Mouse (Mus musculus) thymus, postnatal 4 days (tissue): Measurements from ENCODE around the gene Mrvi1.
"Not testable (repeated sequence)": the region's sequence is repeated elsewhere in the genome, so short reads cannot be mapped to it uniquely, and the experiment has no call there.

ENCODE experiments used
- DNase-seq: peaks from one replicate; pipeline ENCODE4 v3.0.0; 2021

Mrvi1 gene

GRCm38 (mm10) chr7:110935815-110936762, 46.2 kb downstream of the Mrvi1 start:
- DNase-seq = no peak

- DNase-seq = no peak
Observed at GRCm38 (mm10) chr7:110933999-110934398, 48.3 kb downstream of the Mrvi1 start.

GRCm38 (mm10) chr7:110933329-110933728, 48.9 kb downstream of the Mrvi1 start:
- DNase-seq = no peak

GRCm38 (mm10) chr7:110930118-110930854, 52.0 kb downstream of the Mrvi1 start:
- DNase-seq = peak; percentile 50

GRCm38 (mm10) chr7:110926562-110926961, 55.7 kb downstream of the Mrvi1 start:
- no peak for DNase-seq

GRCm38 (mm10) chr7:110920331-110921261, 61.7 kb downstream of the Mrvi1 start:
- no peak for DNase-seq

- DNase-seq = peak; percentile 78
Observed at GRCm38 (mm10) chr7:110919721-110920120, 62.5 kb downstream of the Mrvi1 start.

GRCm38 (mm10) chr7:110915913-110916312, 66.3 kb downstream of the Mrvi1 start:
- no peak for DNase-seq

- DNase-seq = no peak
Observed at GRCm38 (mm10) chr7:110914531-110914930, 67.7 kb downstream of the Mrvi1 start.

- no peak for DNase-seq
Observed at GRCm38 (mm10) chr7:110913754-110914153, 68.5 kb downstream of the Mrvi1 start.

GRCm38 (mm10) chr7:110908209-110909144, 73.8 kb downstream of the Mrvi1 start:
- DNase-seq = no peak

- DNase-seq = no peak
Observed at GRCm38 (mm10) chr7:110906566-110906965, 75.7 kb downstream of the Mrvi1 start.

GRCm38 (mm10) chr7:110903226-110903625, 79.0 kb downstream of the Mrvi1 start:
- DNase-seq = no peak

GRCm38 (mm10) chr7:110897202-110897601, 85.1 kb downstream of the Mrvi1 start:
- DNase-seq = no peak

- no peak for DNase-seq
Observed at GRCm38 (mm10) chr7:110896453-110896852, 85.8 kb downstream of the Mrvi1 start.

- DNase-seq = not testable (repeated sequence)
Observed at GRCm38 (mm10) chr7:110895772-110896171, 86.5 kb downstream of the Mrvi1 start.

- no peak for DNase-seq
Observed at GRCm38 (mm10) chr7:110894673-110895072, 87.6 kb downstream of the Mrvi1 start.

- DNase-seq = no peak
Observed at GRCm38 (mm10) chr7:110893943-110894610, 88.2 kb downstream of the Mrvi1 start.

GRCm38 (mm10) chr7:110891501-110891986, 90.7 kb downstream of the Mrvi1 start:
- DNase-seq = no peak

- no peak for DNase-seq
Observed at GRCm38 (mm10) chr7:110881746-110882333, 100.4 kb downstream of the Mrvi1 start.
